Mouse (Mus musculus) kidney, adult 10 weeks (tissue): Measurements from ENCODE around the gene Gal3st3. TPM values are rescaled to one million over a fixed set of nuclear protein-coding genes. Genes with fewer than 3 reads are reported as not detected.

ENCODE experiments used
- polyA plus RNA-seq: library from polyadenylated mRNA; stranded (reverse); fragments of 350-450 nt; fragmentation: Illumina TruSeq; extraction: RNeasy Lipid Tissue Mini Kit (QIAGEN cat#74804); gene quantifications from one replicate; pipeline ENCODE4 v1.2.3, GENCODE M21; 2014; ENCODE audit warnings: low read depth, low replicate concordance

Gal3st3 gene
- not detected for polyA plus RNA-seq

DNA sequence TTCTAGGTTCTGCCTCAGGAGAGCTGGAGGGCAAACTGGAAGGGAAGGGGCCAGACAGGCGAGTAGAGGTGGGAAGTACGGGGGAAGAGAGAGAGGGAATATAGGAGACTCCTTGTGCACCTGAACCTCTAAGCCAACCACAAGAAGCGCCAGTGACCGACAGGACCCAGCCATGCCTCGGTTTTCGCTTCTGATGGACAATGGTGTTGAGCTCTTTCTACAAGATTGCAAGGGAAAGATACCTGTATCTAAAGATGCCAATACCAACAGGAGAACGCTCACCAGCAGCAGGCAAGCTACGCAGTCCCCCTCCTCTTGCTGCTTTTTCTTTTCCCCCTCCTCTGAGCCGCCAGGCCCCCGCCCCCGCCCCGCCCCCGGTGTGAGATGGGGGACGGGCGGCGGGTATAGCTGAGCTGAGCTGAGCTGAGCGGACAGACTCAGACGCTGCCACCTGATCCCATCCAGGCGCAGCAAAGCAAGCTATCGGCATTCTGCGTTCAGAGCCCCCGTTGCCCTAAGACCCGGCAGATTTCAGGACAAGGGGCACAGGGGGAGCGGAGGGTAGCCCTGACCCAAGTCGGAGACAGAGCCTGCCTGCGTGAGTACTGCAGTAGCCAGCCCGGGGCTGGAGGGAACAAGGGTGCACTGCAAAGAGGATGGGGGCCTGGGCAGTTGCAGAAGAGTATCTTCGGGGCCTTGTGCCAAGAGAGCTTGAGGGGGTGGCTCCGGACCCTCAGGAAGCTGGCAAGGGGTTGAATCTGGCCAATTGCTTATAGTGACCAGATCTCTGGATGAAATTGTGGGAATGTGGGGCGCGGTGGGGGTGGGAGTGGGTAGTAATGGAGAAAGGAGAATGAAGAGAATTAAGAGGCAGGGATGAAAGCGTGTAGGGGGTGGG, at the start of gene Gal3st3:
TSS of gene Gal3st3 (plus strand) at position 429 of the 898 bp plus-strand sequence.

DNA sequence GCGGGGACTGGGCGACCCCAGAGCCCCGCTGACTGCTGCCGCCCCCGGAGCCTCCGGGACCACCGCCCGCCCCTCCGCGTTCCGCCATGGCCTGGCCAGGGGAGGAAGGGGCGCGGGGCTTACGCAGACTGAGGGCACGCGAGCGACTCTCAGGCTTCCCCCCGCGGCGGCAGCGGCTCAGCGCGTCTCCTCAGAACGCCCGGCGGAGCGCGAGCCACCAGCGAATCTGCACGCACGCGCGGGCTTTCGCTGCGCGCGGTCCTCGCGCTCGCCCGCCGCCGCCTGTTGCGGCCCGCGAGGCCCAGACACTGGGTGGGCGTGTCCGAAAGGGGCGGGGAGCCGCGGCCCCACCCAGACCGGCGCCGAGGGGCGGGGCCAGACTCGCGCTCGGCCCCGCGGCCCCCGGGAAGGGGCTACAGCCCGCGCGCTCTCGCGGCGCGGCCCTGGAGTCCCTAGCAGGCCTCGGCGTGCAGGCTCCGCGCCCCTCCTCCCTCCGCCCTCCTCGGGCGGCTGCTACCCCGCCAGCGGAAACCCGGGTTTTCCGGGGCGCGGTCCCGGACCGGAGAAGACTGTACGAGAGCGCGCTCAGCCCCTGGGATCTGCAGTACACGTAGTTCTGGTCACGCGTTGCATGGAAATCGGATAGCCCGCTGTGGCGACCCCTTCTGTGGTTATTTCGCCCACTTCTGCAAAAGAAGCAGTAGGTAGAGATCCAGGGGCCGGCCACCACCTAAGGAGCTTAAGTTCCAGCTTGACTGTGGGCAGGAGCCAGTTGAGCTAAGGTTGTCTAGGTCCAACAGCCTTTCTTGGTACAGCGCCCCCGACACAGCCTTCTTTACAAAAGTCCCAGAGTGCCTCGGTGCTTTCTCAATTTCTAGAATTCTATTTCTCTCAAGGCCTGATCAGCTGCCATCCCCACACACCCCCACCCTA, 25.1 kb upstream of the Gal3st3 start, which contains the start of gene Pacs1:
TSS of gene Pacs1 (minus strand) at position 319 of the 933 bp plus-strand sequence.

GRCm38 (mm10) chr19:5294972-5295735, 3.0 kb upstream of the Gal3st3 start, which contains the start of gene Sf3b2:
TSS of gene Sf3b2 (minus strand) at chr19:5295455.

DNA sequence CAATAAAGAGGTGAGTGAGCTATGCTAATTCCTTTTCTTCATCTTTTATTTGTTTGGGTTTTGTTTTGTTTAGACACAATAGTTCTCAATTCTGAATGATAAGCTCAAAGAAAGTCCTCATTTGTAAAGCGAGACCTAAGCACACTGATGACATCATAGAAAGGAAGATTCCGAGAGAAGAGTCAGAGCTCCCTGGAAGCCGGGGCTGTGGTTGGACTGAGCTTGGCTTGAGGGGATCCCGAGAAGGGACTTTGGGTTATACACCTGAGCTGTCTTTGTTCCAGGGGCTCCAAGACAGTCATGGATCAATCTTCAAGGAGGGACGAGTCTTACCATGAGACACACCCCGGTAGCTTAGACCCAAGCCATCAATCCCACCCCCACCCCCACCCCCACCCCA, 37.3 kb downstream of the Gal3st3 start, which contains the start of gene Catsper1:
TSS of gene Catsper1 (plus strand) at position 301 of the 400 bp plus-strand sequence.

DNA sequence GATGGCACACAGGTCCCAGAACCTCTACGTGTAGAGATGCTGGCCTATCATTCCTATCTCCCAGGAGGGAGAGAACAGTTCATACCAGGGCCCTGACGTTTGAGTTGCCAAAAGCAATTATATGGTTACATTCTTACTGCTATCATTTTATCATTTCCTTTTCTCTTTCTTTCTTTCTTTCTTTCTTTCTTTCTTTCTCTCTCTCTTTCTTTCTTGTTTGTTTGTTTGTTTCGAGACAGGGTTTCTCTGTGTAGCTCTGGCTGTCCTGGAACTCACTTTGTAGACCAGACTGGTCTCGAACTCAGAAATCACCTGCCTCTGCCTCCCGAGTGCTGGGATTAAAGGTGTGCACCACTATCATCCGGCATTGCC, 51.4 kb downstream of the Gal3st3 start, which contains the start of gene Cst6:
TSS of gene Cst6 (minus strand) at position 73 of the 372 bp plus-strand sequence.

Other genes with a start within 250 kb of the Gal3st3 start
- 0.16 TPM for gene Rin1, start 247.8 kb upstream of the Gal3st3 start, polyA plus RNA-seq
- gene Cd248, start 230.3 kb upstream of the Gal3st3 start, polyA plus RNA-seq = 0.20 TPM
- gene Tmem151a, start 212.8 kb upstream of the Gal3st3 start, polyA plus RNA-seq = not detected
- 28.2 TPM for gene Yif1a, start 209.8 kb upstream of the Gal3st3 start, polyA plus RNA-seq
- not detected for gene Cnih2, start 199.8 kb upstream of the Gal3st3 start, polyA plus RNA-seq
- 2.5 TPM for gene Rab1b, start 191.3 kb upstream of the Gal3st3 start, polyA plus RNA-seq
- gene Klc2, start 179.8 kb upstream of the Gal3st3 start, polyA plus RNA-seq = 1.9 TPM
- gene Pacs1, start 25.2 kb upstream of the Gal3st3 start, polyA plus RNA-seq = 3.7 TPM
- gene Sf3b2, start 2.9 kb upstream of the Gal3st3 start, polyA plus RNA-seq = 32.5 TPM
- gene Catsper1, start 37.4 kb downstream of the Gal3st3 start, polyA plus RNA-seq = not detected
- not detected for gene Cst6, start 51.2 kb downstream of the Gal3st3 start, polyA plus RNA-seq
- gene Eif1ad, start 68.4 kb downstream of the Gal3st3 start, polyA plus RNA-seq = 13.9 TPM
- gene Banf1, start 68.8 kb downstream of the Gal3st3 start, polyA plus RNA-seq = 5.5 TPM
- 2.4 TPM for gene Sart1, start 90.4 kb downstream of the Gal3st3 start, polyA plus RNA-seq
- gene Tsga10ip, start 104.2 kb downstream of the Gal3st3 start, polyA plus RNA-seq = not detected
- gene Drap1, start 126.6 kb downstream of the Gal3st3 start, polyA plus RNA-seq = 3.1 TPM
- gene AI837181, start 126.8 kb downstream of the Gal3st3 start, polyA plus RNA-seq = not detected
- not detected for gene Fosl1, start 149.2 kb downstream of the Gal3st3 start, polyA plus RNA-seq
- gene Ccdc85b, start 159.6 kb downstream of the Gal3st3 start, polyA plus RNA-seq = 0.81 TPM
- gene Fibp, start 162.3 kb downstream of the Gal3st3 start, polyA plus RNA-seq = 3.6 TPM
- gene Ctsw, start 170.2 kb downstream of the Gal3st3 start, polyA plus RNA-seq = not detected
- not detected for gene Efemp2, start 175.6 kb downstream of the Gal3st3 start, polyA plus RNA-seq
- 0.69 TPM for gene Mus81, start 190.1 kb downstream of the Gal3st3 start, polyA plus RNA-seq
- 142 TPM for gene Cfl1, start 192.1 kb downstream of the Gal3st3 start, polyA plus RNA-seq
- gene 1700020D05Rik, start 205.5 kb downstream of the Gal3st3 start, polyA plus RNA-seq = not detected
- gene Snx32, start 212.2 kb downstream of the Gal3st3 start, polyA plus RNA-seq = 0.36 TPM